Mouse (Mus musculus) adrenal gland, adult 8-10 months (tissue): ENCODE results near the gene Ell. TPM values are rescaled to one million over a fixed set of nuclear protein-coding genes. Genes with fewer than 3 reads are reported as not detected.

Experiments
- DNase-seq: peaks from one replicate; pipeline ENCODE4 v3.0.0; 2022
- total RNA-seq, 4 experiments: library from RNA; stranded (reverse); gene quantifications; 2 replicates each; pipeline ENCODE4 v1.2.4; 2022

Ell gene
- total RNA-seq, 4 experiments from 2014 or later, result 25.2 to 38.3 (median 30.3) TPM

- DNase-seq, result no peak
These were observed 60.4 kb downstream of the Ell start for GRCm38 (mm10) chr8:70599507-70600290.

DNA sequence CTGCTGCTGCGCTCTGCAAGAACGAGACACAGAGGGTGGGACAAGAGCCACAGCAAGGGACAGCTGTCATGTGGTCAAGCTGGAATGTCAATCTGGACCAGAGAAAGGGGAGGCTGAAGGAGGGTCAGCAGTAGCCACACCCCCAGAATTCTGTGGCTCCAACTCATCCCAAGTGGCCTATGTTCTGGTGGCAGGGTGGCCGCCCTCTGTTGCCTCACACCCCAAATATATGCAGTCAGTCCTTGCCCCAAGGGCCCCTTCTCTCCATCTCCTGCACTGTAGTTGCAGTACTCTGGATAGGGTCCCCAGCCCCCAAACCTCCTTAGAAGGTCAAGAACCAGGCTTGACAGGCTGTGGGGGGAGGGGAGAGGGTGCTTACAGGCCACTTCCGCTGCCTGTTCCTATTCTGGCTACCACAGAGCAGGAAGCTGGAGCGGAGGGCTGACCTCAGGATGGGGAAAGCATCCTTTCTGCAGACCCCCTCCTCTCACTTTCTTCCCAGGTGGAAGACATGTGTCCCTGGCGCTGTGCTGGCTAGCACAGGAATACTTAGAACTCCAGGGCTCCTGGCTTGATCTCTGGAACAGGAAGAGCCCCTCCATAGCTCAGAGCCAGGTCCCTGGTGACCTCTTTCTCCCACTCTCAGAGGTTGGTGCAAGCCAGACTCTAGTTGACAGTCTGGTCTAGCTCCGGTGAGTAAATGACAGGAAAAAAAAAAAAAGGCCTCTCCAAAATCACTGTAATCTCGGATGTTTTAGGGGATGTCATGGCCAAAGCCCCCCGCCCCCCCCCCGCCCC is 61.4 kb downstream of the Ell start:
- no peak for DNase-seq

DNA sequence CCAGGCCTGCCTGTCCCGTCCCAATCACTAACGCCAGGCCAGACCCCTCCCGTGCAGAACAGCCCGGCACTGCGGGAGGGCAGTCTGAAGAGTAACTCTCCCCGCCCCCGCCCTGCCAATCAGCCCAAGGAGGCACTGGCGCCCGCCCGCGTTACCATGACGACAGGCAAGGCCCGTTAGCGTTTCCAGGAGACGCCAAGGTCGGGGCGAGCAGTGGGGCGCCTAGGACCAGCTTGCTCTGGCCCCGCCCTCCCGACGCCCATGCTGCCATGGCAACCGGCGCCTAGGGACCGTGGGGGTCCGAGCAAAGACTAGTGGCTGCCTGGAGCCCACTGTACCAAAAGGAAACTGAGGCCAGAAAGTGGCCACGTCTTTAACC is 62.0 kb downstream of the Ell start:
- DNase-seq, result peak; percentile 91

DNA sequence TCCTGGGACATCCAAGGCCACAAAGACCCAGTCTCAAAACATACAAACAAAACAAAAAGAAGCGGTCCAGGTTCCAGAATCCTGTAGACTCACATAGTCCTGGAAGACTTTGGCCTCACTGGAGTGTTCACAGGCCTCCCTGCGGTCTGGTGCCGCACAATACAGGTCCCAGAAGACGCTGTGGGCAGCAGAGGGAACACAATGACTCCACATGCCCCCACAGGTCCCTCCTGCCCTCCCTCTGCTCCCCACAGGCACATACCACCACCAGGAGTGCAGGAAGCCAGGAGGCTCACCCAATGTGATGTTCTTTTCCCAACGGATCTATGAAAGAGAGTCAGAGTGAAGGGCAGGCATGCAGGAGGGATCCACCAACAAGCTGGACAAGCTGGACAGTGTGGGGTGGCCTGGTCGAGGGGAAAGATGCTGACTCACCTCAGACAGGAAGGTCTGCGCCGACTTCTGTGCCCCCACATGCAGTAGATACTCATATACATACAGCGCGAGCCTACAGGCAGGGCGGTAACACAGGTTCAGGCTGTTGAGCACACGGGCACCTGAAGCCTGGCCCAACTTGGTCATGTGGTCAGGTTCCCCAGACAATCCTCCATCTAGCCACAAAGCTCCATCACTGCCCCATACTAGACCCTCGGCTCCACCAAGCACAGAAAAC is 63.0 kb downstream of the Ell start:
- no peak for DNase-seq

- no peak for DNase-seq
These were observed 65.3 kb downstream of the Ell start for GRCm38 (mm10) chr8:70604558-70604957.

DNA sequence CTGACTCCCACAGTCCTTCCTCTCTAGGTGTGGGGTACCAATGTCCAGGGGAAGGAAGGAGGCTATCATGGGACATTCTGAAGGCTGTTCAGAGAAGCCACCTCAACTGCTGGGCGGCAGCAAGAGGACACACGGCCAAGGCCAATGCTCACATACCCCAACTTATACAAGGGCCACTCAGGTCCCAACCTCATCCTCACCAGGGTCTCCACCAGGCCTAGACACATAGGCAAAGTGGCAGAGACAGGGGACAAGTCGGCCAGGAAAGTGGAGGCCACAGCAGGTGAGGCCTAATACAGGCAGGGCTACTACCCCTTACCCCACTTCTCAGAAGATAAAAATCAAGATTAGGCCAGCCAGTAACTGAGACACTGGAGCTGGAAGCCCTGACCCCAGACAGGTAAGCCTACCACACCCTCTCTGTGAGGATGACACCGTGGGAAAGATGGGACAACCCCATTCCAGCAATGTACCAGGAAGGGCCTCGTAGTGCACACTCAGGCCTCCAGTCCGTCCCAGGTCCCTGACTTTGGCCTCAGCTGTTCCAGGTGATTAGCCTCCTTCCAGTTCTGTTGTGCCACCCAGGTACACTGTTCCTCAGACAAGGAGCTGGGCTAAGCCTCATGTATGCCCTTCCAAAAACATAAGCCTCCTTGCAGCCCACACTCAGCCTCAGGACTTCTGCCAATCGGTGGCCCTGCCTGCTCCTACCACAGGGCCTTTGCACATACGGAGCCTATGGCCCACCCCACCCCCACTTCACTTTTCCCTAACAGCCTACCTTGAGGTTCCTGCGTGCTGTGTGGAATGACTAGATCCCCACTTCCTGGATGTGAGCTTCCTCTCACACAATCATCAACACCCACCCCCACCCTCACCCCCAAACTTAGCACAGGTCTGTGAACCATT is 66.9 kb downstream of the Ell start:
- no peak for DNase-seq

GRCm38 (mm10) chr8:70606780-70607602 is 67.7 kb downstream of the Ell start:
- DNase-seq, result no peak

DNA sequence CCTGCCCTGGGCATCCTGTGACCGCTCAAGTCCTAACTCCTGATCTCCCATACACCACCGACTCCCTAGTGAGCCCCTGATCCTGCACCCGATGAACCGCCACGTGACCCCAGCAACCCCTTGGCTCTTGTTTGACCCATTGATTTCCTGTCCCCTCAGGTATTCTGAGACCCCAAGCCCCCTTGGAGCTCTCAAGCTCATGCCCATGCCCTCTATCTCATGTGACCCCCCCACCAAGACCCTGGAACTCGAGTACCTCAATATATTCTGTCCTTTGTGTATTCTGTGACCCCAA is 68.3 kb downstream of the Ell start:
- no peak for DNase-seq

DNA sequence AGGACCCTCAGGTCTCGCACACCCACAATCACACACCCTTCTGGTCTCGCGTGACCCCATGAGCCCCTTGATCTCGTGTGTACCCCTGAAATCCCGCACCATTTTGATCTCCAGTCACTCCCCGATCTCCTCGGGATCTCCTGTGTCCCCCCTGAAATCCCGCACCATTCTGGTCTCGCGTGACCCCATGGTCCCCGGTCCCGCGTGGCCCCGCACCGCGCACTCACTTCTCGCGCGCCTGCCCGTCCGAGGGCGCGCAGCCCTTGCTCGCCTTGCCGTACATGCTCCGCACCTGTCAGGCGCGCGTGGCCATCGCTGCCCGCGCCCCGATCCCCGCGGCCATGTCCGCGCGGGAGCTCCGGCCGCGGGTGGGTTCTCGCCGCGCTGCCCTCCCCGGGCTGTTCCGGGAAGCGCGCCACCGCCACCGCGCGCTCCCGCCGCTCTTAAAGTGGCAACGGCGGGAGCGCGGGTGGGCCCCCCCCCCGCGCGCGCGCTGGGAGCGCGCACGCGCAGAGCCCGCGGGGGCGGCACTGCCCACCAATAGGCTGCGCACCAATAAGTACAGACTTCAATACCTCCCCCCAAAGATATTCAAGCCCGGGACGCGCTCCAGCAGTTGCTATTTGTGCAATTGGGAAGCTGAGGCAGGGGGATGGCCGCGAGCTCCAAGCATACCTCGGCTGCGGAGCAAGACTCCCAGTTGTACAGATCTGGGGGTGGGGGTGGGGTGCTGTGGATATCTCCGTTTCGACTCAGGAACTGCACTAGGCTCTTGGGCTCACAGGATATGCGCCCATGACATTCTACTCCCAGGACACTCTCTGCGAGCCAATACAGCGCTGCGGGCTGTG is 68.9 kb downstream of the Ell start:
- peak; percentile 43 for DNase-seq

DNA sequence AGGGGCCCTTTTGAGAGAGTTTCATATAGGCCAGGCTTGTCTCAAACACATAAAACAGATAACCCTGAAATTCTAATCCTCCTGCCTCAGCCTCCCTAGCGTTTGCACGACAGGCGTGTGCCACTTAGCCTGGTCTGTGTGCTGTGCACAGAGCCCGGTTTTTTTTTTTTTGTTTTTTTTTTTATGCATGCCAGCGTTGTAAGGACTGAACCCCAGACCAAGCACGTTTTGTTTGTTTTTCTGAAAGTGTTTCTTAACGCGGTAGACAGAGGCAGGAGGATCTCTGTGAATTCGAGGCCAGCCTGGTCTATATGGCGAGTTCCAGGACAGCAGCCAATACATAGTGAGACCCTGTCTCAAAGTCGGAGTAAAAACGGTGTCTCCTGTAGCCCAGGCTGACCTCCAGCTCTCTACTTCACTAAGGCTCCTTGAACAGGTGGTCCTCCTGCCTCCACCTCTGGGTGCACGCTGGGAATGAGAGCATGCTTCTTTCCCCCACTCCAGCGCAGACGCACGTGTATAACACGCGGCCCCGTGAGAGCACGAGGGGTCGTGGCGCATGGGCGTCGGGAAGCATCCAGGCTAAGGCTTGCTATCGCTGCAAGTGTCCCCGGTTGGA is 69.6 kb downstream of the Ell start, which contains the start of gene Ssbp4:
Gene Ssbp4 (minus strand): TSS at position 124 of the 619 bp plus-strand sequence.
- no peak for DNase-seq

DNA sequence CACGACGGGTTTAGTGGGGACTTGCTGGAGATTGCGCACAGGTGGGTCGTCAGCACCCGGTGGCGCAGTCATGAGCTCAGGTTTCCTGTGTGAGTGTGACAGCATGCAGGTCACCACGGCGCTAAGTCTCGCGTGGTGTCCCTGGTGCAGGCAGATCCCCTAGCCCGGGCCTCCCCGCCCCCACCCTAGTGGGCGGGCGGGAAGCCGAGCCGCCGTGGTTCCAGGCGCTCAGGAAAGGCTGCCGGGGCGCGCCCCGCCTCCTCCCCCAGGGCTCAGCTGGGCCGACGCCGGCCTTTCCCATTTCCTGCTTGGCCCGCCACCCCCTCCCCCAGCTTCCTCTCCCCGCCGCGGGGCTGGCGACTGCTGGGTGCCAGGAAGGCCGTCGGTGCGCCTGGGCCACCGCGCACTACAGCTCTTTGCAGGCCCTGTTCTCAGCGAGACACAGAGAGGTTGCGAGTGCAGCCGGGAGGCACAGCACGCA is 70.2 kb downstream of the Ell start:
- DNase-seq, result peak; percentile 84

DNA sequence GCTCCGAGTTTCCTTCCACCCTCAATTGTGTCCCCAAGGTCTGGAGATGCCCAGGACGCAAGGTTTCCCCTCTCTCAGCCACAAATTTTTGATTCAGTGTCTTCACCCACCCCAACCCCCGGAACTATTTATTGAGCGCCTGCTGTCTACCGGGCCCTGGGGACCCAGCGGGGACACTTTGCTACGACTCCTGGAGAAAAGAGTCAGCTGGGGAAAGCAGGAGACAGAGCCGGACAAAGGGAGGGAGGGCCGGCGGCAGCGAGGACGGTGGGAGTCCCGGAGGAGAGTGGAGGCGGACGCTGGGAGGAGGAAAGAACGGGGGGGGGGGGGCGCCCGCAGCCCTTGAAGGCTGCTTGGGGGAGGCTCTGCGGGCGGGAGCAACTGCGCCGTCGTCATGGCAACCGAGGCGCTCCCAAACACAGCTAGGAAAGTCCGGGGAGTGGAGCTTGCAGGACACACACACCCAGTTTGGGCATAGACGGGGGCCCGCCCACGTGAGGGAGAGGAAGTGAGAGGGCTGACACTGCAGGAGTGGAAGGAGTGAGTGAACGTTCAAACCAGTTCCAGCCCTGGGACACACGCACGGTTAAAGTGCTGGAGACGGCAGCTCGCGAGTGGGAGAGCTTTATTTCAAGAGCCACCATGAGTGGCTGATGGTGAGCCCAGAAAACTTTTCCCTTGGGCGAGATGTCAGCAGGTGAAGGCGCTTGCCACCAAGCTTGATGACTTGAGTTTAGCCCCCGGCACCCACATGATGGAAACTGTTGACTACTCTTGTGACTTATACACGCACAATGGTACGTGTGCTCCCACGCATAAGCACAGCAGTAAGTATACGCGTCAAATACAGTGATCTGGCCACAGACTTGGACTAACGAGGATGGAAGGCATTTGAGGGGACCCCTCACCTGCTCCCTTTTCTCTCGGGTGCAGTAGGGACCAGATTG is 70.9 kb downstream of the Ell start:
- peak; percentile 90 for DNase-seq

- DNase-seq, result no peak
These were observed 71.8 kb downstream of the Ell start for GRCm38 (mm10) chr8:70610796-70611771.

- no peak for DNase-seq
These were observed 72.6 kb downstream of the Ell start for GRCm38 (mm10) chr8:70611849-70612248.

DNA sequence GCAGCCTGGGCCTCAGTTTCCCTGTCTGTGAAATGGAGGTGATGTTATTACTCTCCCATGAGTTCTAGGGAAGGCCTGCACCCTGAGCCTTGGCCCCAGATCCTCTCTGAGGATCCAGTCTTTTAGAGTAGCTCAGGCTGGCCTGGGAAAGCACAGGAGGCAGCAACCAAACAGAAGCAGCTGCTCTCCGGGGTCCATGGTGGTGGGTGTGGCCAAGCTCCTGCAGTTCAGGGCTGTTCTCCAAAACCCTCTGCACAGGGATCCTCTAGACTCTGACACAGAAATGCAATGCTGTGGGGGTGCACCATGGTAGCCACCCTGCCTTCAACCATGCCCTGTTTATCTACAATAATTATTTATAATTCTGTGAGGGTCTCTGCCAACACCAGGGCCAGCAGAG is 74.5 kb downstream of the Ell start:
- DNase-seq, result no peak

DNA sequence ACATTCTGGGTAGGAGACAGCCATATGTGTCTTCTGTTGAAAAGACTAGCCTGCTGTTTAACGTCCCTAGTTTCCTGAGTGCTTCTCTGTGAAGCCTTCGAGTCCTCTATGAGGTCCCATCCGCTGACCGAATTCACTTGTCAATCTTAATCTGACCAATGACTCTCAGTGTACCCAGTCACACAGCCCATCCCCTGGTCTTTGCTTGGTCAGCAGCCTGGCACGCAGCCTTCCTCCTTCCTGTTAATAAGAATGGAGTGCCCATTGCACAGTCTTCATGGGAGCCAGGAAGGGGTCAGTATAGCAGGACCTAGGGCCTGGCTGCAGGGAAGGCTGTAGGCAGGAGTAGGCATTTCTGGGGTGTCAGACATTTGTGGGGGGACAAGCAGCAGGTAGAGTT is 75.2 kb downstream of the Ell start:
- DNase-seq, result no peak

GRCm38 (mm10) chr8:70615281-70615680 is 76.0 kb downstream of the Ell start:
- no peak for DNase-seq
